Mouse (Mus musculus) fat pad, adult 2 months (tissue): Measurements from ENCODE around the gene Pcbp2.

Experiments
- DNase-seq: peaks from one replicate; pipeline ENCODE4 v3.0.0-alpha.2; 2011; ENCODE audit warnings: low read depth, low spot score; ENCODE audit errors: extremely low read depth

The Pcbp2 gene

DNA sequence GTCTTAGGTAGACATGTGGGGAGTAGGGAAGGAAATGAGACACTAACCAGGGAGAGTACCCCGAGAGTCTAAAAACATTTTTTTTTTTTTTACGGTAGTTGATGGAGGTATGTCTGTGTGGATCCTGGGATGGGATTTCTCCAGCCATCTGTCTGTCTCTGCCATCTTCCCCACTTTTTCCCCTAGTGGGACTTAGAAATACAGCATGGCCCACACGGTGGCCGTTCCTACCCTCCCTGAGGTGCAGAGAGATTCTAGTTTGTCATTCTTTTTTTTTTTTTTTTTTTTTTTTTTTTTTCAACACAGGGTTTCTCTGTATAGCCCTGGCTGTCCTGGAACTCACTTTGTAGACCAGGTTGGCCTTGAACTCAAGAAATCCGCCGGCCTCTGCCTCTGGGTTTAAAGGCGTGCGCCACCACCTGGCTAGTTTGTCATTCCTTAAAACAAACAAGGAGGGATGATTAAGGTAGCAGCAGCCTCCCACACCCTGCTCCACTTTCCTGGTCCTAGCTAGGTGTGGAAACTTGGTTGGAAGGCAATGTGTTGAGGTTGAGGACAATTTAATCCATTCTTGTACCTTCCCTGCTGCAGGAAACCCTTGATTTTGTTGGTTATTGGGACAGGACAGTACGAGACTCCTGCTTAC is 8.8 kb upstream of the Pcbp2 start:
- DNase-seq, result no peak

DNA sequence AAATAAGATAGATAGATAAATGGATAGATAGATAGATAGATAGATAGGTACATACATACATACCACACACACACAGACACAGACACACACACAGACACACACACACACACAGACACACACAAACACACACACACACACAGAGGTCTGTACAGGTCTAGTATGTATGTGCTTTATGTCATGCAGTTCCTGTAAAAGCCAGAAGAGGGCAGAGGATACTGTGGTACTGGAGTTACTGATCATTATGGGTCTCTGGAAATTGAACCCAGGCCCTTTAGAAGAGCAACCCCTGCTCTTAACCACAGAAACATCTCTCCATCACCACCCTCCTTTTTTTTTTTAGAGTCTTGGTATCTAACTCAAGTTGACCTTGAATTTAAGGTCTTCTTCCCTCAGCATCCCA is 6.7 kb upstream of the Pcbp2 start:
- no peak for DNase-seq

DNA sequence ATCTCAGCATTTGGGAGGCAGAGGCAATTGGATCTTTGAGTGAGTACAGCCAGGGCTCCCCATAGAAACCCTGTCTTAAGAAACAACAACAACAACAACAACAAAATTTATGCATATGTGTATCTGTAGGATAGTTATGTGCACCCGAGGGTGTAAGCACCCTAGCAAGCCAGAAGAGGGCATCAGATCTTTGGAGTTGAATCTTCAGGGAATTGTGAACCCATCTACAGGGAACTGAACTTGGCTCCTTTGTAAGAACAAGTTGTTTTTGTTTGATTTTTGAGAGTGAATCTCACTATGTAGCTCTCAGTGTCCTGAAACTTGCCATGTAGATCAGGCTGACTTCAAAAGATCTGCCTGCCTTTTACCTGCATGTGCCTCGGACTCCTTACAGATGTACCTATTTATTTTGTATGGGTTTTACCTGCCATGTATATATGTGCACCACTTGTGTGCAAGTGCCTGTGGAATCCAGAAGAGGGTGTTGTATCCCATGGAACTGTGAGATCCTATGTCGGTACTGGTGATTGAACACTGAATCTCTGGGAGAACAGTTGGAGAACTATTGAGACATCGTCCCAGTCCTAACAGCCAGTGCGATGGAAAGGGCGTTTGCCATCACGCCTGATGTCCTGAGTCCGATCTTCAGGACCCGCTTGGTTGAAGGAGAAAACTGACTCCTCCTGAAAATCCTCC is 1.5 kb upstream of the Pcbp2 start:
- DNase-seq, result no peak

DNA sequence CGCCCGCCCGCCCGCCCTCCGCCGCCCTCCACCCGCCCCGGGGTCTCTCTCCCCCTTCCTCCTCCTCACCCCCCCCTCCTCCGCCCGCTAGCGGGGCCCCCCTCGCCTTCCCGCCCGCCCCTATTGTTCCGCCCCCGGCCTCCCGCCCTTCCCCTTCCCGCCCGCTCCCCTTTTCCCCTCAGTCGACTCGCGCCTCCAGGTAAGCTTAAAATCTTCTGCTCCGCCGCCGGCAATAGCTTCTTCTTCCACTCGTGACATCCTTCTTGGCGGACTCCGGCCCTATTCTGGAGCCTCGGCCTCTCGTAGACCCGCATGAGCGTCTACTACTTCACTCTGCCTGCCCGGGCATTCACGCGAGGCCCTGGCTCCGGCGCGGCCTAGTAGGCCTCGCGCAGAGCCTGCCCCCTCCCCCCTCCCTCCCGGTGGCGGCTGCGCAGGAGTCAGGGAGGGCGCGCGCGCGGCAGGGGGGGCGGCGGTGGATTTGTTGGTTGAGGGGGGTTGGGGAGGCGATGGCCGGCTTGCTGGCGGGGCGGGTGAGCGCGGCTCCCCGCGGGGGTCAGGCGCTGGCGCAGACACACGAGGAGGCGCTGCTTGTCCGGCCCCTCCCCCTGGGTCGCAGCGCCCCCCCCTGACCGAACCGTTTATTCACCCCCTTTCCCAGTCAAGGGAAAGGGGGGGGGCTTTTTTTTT is 411 bp downstream of the Pcbp2 start:
- DNase-seq, result no peak

DNA sequence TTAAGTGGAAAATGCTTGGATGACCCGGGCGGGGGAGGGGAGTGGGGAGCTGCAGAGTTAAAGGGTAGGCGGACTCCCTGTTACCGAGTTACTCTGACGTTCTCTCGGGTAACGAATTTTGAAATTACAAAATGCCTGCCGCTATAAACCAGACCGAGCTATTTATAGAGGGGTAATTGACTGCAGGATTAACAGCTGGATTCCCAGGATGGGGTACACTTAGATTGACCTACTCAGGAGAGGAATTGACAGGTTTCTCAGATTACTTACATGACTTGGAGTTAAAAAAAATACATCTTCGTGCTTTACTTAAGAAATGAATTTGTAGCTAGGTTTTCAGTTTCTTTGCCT is 931 bp downstream of the Pcbp2 start:
- DNase-seq, result no peak

DNA sequence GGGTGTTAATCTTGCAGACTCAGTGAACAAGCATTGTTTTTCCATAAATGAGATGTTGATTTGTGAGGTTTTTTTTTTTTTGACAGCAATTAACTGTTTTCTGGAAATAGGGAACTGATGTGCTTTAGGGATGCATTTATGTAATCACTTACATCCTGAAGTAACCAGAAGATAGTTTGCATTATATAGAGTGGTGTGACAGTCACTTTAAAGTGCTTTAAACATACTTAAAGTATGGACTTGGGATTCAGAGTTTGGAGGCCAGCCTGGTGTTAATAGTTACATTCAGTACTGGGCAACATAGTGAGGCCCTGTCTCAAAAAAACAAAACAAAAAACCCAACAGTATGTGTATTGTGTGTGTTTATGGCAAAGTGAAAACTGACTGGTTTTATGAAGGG is 1.4 kb downstream of the Pcbp2 start:
- no peak for DNase-seq

DNA sequence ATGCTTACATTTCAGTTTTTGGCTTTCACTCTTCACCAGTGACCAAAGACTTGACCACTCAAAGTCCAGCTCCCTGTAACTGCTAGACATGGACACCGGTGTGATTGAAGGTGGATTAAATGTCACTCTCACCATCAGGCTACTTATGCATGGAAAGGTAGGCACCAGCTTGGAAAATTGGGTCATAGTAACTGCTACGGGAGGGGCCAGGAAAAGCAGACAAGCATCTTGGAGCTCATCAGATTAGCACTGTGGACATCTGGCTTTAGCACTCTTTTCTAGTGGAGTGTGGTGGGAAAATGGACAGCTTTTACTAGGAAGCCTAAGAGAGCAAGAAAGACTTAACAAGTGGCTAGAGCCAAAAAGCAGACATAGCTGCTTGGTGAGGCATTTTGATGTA is 2.9 kb downstream of the Pcbp2 start:
- DNase-seq, result no peak

DNA sequence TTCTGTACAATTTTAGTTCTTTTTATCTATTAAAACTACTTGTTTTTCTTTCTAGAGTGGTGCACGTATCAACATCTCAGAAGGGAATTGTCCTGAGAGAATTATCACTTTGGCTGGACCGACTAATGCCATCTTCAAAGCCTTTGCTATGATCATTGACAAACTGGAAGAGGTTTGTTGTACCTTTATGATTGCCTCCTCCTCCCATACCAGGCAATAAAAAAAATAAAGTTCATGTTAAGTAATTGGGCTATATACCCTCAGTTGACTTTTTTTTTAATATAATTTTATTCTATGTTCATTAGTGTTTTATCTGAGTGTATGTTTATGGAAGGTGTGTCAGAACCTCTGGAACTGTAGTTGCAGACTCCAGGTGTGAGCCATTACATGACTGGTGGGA is 4.2 kb downstream of the Pcbp2 start:
- no peak for DNase-seq

DNA sequence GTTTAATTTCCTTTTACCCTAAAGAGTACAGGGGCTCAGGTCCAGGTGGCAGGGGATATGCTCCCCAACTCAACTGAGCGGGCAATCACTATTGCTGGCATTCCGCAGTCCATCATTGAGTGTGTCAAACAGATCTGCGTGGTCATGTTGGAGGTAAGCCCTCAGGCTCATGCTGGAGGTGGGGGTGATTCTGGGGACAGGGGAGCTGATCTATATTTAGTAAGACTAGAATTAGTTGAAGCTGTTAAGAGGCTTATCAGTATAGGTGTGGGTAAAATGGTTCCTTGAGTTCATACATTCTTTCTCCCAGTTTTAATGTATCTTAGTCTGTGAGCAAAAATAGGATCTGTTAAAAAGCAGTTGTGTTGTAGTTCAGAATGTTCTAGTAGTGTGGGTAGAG is 12.8 kb downstream of the Pcbp2 start:
- DNase-seq, result no peak

DNA sequence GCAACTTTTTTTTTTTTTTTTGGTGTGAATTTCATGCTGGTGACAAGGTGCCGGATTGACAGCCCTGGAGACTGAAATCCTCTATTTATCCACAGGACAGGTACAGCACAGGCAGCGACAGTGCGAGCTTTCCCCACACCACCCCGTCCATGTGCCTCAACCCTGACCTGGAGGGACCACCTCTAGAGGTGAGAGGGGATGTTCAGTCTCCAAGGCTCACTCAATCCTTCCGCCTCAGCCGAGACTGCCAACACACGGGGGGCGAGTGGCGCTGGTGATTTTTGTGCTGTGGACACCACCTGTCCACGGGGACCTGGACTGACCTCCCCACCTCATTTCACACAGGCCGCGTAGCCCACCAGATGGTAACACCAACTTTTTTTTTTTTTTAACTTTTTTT is 15.5 kb downstream of the Pcbp2 start:
- no peak for DNase-seq

DNA sequence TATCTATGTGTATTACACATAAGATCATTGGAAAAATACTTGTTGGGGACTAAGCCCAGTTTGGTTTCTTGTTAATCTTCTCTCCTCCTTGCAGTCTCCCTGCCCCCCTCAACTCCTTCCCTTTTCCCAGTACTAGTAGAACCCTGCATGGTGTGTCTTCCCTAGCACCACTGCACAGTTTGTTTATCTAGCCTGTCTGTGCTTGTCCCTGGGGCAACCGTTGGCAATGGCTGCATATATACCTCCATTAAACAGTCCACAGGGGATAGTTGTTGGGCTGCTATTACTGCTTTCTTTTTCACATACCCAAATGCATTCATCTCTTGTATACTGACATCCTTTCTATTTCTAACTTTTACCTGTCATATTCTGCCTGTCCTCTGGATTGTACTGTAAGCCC is 17.3 kb downstream of the Pcbp2 start:
- no peak for DNase-seq

DNA sequence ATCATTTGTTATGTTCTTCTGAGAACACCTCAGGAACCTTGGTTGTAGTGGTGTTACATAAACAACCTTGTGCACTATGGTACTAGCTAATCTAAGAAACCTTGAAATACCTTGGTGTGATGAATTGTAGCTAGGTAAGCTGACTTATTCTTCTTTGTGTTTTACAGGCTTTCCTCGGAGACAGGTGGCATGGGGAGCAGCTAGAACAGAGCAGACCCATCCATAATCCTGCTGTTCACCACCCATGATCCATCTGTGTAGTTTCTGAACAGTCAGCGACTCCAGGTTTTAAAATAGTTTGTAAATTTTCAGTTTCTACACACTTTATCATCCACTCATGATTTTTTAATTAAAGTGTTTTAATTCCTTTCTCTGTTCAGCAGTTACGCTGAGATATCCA is 28.0 kb downstream of the Pcbp2 start:
- DNase-seq, result no peak

DNA sequence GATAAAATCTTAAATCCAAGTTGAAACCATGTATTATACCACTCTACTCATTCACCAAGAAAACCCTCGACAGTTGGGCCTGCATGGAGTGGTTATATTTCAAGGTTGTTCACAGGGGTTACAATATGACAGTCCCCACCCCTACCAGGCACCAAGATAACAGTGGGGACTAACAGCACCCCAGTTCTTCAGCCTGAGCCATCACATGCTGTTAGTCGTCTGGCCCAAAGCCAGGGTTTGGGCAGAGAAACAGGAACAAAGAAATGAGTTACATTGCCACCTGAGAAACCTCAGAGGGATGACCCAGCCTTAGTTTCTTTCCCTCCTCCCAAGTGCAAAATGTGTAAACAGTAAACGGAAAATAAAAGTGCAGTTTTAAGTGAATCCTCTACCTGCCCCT is 29.0 kb downstream of the Pcbp2 start:
- no peak for DNase-seq

DNA sequence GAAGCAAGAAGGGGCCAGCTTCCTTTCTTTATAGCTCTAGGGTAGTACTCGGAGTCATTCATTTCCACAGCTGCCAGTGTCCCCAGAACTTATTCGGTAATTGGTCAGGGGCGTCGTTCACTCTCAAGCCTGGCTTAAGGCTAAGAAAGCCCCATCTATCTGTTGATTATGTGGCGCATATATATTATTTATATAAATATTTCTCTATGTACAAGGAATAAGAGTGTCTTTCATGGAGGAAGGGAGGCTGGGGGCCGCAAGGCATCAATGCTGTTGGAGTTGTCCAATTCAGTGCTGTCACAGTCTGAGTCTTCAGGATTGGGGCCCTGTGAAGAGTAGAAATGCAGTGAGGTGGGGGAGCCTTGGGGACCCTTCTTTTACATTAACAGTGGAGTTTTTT is 29.5 kb downstream of the Pcbp2 start:
- no peak for DNase-seq

DNA sequence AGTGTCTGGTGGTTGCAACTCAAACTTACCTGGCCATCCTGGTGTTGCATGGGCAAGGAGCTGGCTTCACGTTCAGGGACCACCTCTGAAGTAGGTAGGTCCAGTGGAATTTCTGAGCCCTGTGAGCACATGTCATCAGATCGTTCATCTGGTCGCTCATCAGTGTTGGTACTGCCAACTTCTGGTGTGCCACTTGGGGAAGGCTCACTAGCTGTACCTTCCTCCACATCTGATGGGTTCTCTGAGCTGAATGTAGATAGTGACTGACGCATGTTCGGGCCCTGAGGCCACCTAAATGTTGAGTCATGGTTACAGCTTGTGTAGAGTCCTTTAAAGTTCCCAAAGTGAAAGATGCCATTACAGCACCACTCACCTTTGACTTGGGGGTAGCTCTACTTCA is 30.1 kb downstream of the Pcbp2 start:
- DNase-seq, result no peak

DNA sequence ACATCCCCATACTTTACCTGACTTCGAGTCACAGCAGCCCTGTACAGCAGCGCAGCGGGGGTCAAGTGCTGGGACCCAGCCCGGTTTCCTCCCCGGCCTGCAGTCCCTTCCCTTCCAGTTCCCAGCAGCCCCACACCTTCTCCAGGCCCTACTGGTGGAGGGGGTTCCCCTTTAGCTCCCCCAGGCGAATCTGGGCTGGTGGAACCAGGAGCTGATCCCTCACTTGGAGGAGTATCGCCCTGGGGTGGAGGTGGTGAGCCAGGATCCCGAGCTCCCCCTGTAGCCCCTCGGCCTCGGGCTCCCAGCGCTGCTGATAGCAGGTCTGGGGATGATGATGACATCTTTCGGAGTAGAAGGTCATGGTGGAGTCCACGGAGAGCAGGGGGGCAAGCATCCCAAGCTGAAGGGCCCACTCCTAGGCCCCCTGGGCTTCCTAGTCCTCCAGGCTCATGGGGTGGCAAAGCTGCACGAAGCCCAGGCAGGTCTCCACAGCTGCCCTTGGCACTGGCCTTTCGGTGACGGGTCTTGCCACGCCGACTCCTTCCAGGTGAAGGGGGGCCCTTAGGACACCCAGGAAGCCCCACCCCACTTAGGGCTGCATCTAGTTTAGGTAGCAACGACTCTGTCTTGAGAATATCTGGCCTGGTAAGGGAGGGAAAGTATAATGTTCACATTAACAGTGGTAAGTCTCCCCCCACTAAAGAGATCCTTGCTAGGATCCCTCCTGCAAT is 30.9 kb downstream of the Pcbp2 start:
- DNase-seq, result no peak

DNA sequence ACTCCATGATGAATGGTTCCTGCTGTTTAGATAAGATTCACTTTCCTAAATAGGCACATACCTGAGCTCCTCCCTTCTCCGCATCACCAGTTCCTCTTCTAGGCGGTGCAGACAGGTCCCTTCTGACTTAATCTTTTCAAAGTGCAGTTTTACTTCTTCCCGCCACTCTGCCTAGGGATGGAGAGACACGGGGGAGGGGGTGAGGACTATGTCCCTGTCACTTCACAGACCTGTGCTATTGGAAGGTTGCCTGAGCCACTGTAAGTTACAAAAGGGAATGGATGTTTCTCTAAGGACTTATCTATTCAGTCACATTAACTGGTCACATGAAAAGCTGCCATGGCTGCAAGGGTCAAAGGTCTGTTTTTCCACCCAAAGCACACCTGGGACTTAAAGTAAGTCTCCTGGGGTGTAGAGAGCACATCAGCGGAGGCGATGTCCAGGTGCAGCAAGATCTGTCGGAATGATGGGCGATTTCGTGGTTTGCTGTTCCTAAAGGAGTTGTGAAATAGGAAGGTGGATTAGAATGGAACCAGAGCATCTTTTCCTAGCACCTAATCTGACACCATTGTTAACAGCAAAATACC is 32.0 kb downstream of the Pcbp2 start:
- no peak for DNase-seq

DNA sequence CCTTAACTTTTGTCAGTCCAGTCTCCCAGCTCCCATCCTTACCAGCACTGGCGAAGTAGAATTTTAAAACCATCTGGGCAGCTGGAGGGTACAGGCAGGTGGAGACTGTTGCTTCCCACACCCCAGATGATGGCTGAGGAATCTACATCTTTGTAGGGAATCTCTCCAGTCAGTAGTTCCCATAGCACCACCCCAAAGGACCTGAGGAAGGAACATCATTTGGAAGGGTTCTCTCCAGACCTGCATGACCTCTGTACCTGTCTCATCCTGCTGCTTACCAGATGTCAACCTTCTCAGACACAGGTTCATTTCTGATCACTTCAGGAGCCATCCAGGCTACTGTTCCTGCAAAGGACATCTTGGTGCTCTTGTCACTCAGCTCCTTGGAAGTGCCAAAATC is 33.1 kb downstream of the Pcbp2 start, which contains the start of gene Gm10337:
Gm10337 (plus strand) TSS at position 276 of the 400 bp plus-strand sequence.
- DNase-seq, result no peak

DNA sequence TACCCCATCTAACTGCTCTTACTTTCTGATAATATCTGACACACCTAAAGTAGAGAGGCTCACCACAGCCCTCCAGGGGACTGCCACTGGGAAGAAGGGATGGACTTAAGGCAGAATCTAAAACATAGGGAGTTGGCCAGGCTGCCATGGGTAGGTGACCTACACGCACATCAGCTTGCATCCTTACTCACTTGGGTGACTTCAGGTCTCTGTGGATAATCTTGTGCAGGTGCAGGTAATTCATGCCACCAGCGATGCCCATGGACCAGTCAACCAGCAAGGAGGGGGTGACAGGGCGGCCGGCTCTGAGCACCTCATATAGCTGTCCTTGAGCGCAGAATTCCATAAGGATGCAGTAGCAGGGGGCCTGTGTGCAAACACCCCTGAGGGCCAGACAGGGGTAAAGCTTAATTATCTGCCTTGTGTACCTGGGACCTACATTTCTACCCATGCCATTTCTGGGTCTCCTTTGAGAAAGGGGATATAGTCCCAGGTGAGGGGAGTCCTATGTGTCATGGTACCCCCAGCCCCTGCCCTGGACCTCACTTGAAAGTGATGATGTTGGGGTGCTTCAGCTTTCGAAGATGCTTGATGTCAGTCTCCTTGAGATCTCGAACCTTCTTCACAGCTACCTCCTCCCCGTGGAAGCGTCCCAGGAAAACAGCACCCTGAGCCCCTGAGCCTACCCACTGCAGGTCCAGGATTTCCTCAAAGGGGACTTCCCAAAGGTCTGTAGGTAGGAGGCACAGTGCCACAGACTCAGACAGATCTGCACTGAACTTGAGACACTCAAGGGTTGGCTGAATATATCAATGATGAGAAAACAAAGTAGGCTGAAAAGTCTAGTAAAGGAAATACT is 33.8 kb downstream of the Pcbp2 start:
- DNase-seq, result no peak

DNA sequence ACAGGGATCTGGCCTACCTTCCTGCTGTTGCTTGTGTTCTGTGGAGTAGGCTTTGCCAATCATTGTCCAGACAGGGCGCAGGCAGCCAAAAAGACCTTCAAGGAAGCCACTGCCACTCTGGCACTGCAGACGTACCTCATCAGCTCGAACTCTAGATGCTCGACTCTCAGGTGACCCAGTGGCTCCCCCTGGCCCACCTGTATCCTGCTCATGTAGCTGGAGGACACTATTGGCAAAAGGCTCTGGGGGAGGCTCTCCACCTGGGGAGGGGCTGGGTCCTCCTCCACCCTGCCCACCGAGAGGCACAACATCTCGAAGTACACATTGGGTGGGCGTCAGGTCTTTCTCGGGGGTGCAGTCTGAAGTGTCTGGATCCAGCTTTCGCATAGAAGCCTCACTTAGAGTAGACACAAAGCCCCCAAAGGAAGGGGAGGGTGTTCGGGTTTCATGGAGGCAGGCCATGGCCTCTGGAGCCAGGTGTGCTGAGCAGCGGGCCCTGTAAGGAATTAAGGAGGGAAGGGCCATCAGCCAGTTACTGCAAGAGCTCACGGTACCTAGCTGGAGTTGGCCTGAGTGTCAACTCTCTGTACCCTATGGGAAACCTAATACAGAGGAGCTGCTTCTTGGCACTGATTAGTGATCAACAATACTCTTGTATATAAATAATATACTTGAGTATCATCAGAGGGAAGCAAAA is 34.9 kb downstream of the Pcbp2 start:
- no peak for DNase-seq
